Mouse (Mus musculus) forebrain, embryonic 16.5 days (tissue): Measurements from ENCODE around the gene Tti1. TPM values are rescaled to one million over a fixed set of nuclear protein-coding genes. Genes with fewer than 3 reads are reported as not detected.
A peak's percentile ranks its signal among the peaks of the same experiment; 100 is the strongest.

Experiments
- ATAC-seq: fragments of 200-750 bp; cut with Nextera tagmentation; 2 replicates; pipeline ENCODE4 v1.8.0; 2017; ENCODE audit warnings: mild to moderate bottlenecking, moderate library complexity
- H3K27ac ChIP-seq: fragments of 300-500 bp; sonication (generic); 2 replicates; pipeline ENCODE4 v1.5.1; 2014; ENCODE audit warnings: low read length, control low read depth
- H3K27me3 ChIP-seq: fragments of 300-500 bp; sonication (generic); replicated peaks from 2 replicates; pipeline ENCODE4 v1.6.1; 2014; ENCODE audit warnings: low read length; ENCODE audit not compliant: control insufficient read depth, insufficient read depth
- H3K36me3 ChIP-seq: fragments of 300-500 bp; sonication (generic); 2 replicates; pipeline ENCODE4 v1.6.1; 2014; ENCODE audit not compliant: control insufficient read depth, insufficient read depth
- H3K4me1 ChIP-seq: fragments of 300-500 bp; sonication (generic); replicated peaks from 2 replicates; pipeline ENCODE4 v1.6.1; 2014; ENCODE audit warnings: low read length; ENCODE audit not compliant: control insufficient read depth, insufficient read depth
- H3K4me2 ChIP-seq: fragments of 300-500 bp; sonication (generic); 2 replicates; pipeline ENCODE4 v1.6.1; 2014; ENCODE audit warnings: mild to moderate bottlenecking, low read length, control low read depth
- H3K4me3 ChIP-seq: fragments of 300-500 bp; sonication (generic); replicated peaks from 2 replicates; pipeline ENCODE4 v1.5.1; 2014; ENCODE audit warnings: mild to moderate bottlenecking, low read length, control low read depth
- H3K9ac ChIP-seq: fragments of 300-500 bp; sonication (generic); replicated peaks from 2 replicates; pipeline ENCODE4 v1.6.1; 2014; ENCODE audit warnings: low read depth, low read length, control low read depth
- H3K9me3 ChIP-seq: fragments of 300-500 bp; sonication (generic); 2 replicates; pipeline ENCODE4 v1.6.1; 2016; ENCODE audit warnings: low read length; ENCODE audit not compliant: control insufficient read depth
- WGBS: fragments of 180-500 bp; shearing (Covaris S2); extraction: QIAGEN DNeasy Blood & Tissue Kit; methylation state at CpG from one replicate; pipeline ENCODE4 v1.1.7; 2014; 5-methylcytosine and 5-hydroxymethylcytosine counted together
- polyA plus RNA-seq: library from polyadenylated mRNA; unstranded; fragments of >200 nt; fragmentation: Nextera tagmentation; extraction: Ambion mirVana; gene quantifications from 2 replicates; pipeline ENCODE4 v1.2.1, GENCODE M21; 2015

The Tti1 gene
- 21.1 and 22.1 TPM in 2 replicates for polyA plus RNA-seq

DNA sequence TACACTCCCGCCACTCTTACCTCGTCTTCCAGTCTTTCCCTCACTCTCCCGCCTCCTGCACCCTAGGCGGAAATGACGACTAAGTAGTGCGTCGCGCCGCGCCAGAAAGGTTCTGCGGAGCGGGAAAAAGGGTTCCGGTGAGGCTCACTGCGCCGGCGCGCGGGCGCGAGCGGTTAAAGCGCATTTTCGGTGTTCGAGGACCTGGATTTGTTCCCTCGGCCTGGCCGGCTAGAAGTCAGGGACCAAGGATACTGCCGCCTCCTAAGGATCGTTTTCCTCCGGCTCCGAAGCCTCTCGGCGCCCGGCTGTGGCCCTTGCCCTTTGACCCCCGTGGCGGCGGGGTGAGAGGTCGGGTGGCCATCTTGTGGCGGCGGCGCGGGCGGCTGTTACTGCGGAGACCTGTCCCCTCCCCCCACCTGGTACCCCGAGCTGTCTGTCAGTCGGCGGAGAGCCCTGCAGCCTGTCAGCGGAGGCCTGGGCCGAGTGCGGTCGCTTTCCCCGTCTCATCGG lies at the start of gene Tti1, which contains the start of gene Rprd1b:
Tti1 (minus strand) TSS at position 80 of the 510 bp plus-strand sequence.
Rprd1b (plus strand) TSS at position 144 of the 510 bp plus-strand sequence.
- ATAC-seq = peak; percentile 95
- H3K4me1 ChIP-seq = peaks cover 36% of the 10 kb centered on the region

DNA sequence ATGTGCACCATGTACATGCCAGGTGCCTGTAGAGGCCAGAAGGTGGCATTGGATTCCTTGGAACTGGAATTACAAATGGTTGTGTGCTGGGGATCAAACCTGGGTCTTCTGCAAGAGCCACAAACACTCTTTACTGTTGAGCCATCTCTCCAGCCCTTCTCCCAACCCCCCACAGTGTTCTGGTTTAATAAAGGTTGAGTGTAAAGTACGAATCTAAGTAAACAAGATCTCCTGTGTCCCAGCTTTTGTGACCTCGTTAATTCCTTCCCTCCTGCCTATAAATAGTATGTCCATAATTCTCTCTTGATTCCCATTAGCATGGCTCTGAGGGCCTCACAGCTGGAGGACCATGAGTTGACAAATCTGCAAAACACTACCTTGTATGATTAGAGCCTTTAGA lies 49.7 kb upstream of the Tti1 start:
- ATAC-seq = no peak

More for the DNA sequence above, at the start of gene Tti1, which contains the start of gene Rprd1b:
- no peaks in the 10 kb centered on the region for H3K27me3 ChIP-seq
- peak within 1 kb of the TSS; percentile 79 for H3K4me2 ChIP-seq
- H3K9me3 ChIP-seq = no peaks in the 10 kb centered on the region
- H3K27ac ChIP-seq = peak within 1 kb of the TSS; percentile 88
- H3K4me3 ChIP-seq = peak within 1 kb of the TSS; percentile 72
- no peaks in the 10 kb centered on the region for H3K36me3 ChIP-seq
- peak within 1 kb of the TSS; percentile 80 for H3K9ac ChIP-seq
- WGBS = 0% methylated on average over 52 of the region's 52 CpGs

DNA sequence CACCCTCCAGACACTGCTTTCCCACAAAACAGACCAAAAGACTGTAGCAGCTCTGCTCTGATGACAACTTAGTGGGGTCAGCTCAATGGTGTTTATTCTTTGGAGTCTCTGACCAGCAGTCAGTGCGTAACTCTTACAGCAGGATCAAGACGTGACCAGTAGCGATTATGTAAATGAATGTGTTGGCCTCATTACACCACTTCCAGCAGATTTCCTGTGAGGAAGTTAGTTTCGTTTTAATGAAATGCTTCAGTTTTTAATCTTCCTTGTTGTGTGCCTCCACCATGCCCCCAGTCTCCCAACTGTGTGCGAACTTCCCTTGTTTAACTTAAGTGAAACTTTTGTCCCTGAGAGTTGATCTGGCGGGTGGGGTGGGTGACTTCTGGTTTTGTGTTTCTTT lies 48.5 kb upstream of the Tti1 start:
- Histone ChIP-seq H3K4me3 (no peak overlapping the region), H3K4me1 (no peaks in the 10 kb centered on the region), H3K36me3 (peaks cover 10% of the 10 kb centered on the region), H3K9me3 (no peaks in the 10 kb centered on the region), H3K4me2 (no peak overlapping the region), H3K9ac (no peak overlapping the region), H3K27me3 (no peaks in the 10 kb centered on the region), H3K27ac (no peak overlapping the region)
- no peak for ATAC-seq
- WGBS = 82% methylated on average over 6 of the region's 6 CpGs

More for the DNA sequence above, 49.7 kb upstream of the Tti1 start:
- no peaks in the 10 kb centered on the region for H3K27me3 ChIP-seq
- H3K4me1 ChIP-seq = no peaks in the 10 kb centered on the region
- H3K27ac ChIP-seq = no peak overlapping the region
- peaks cover 10% of the 10 kb centered on the region for H3K36me3 ChIP-seq
- H3K4me2 ChIP-seq = no peak overlapping the region
- WGBS = 24% methylated on average over 2 of the region's 2 CpGs
- no peak overlapping the region for H3K9ac ChIP-seq
- no peak overlapping the region for H3K4me3 ChIP-seq
- H3K9me3 ChIP-seq = no peaks in the 10 kb centered on the region

DNA sequence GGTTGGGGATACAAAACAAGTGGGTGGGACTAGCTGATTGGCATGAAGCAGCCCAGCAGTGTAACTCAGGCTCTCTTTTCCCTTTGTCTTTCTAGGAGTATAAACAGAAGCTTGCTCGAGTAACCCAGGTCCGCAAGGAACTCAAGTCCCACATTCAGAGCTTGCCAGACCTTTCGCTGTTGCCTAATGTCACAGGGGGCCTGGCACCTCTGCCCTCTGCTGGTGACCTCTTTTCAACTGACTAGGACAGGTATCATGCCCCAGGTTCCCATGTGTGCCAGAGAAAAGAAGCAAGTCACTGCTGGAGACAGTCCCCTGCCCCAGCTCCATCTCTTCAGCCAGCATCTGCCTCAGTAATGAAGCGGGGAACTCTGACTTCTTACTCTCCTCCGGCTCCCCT lies 46.6 kb upstream of the Tti1 start:
- H3K9me3 ChIP-seq = no peaks in the 10 kb centered on the region
- H3K9ac ChIP-seq = no peak overlapping the region
- ATAC-seq = no peak
- no peaks in the 10 kb centered on the region for H3K27me3 ChIP-seq
- WGBS = 86% methylated on average over 5 of the region's 5 CpGs
- peaks cover 12% of the 10 kb centered on the region for H3K36me3 ChIP-seq
- H3K4me3 ChIP-seq = no peak overlapping the region
- no peak overlapping the region for H3K4me2 ChIP-seq
- H3K4me1 ChIP-seq = no peaks in the 10 kb centered on the region
- no peak overlapping the region for H3K27ac ChIP-seq

DNA sequence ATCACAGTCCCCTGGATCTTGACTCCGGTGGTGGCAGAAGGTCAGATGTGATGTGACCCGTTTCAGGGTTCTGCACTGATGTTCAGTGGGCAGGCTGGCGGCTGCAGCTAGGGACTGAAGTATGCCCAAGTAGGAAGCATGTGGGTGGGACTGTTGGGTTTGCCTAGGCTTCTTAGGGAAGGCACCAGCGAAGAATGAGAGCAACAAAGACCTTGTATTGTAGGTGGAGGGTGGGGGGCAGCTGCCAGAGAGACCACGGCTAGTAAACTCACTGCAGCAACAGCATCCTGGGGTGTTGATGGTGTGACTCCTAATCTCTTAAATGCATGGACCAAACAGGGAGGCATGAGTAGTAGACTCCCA lies 43.4 kb upstream of the Tti1 start:
- H3K9me3 ChIP-seq = no peaks in the 10 kb centered on the region
- no peak overlapping the region for H3K27ac ChIP-seq
- no peak overlapping the region for H3K4me3 ChIP-seq
- WGBS = 91% methylated on average over 5 of the region's 5 CpGs
- peaks cover 11% of the 10 kb centered on the region for H3K36me3 ChIP-seq
- peaks cover under 1% of the 10 kb centered on the region for H3K4me1 ChIP-seq
- H3K27me3 ChIP-seq = no peaks in the 10 kb centered on the region
- no peak for ATAC-seq
- no peak overlapping the region for H3K9ac ChIP-seq
- H3K4me2 ChIP-seq = no peak overlapping the region

DNA sequence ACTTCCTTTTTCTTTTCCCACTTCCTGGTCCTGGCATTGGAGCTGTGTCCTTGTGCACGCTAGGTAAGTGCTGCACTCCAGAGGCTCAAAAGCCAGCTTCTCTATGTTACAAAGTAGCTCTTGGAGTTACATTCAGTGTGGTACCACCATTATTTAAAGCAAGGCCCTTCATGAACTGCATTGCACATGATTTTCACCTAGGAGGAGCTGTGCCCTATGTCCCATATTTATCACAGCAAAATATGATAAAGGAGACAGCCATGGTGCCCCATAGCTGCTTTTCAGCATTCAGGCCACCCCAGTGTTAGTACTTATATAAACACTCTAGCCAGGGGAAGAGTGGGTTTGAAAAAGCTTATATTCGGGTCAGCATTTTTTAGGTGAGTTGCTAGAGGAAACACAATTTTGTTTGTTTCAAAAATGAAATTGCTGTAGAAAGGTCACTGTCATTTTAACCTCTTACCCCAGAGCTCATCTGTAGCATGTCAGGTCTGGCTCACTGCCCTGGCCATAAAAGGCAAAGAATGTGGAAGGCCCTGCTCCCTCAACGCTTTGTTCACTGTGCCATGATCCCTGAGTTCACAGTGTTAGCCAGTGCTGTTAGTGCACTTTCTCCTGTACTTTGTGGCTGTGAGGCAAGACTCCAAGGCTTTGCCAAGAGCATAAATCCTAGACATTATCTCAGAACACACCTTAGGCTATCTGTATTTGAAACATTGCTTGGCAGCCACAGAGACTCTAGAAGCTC lies 42.8 kb upstream of the Tti1 start:
- Histone ChIP-seq H3K4me3 (no peak overlapping the region), H3K9me3 (no peaks in the 10 kb centered on the region), H3K27me3 (no peaks in the 10 kb centered on the region), H3K27ac (no peak overlapping the region), H3K4me1 (peaks cover 6% of the 10 kb centered on the region), H3K9ac (no peak overlapping the region), H3K4me2 (no peak overlapping the region), H3K36me3 (peaks cover 8% of the 10 kb centered on the region)
- ATAC-seq = no peak
- WGBS = 87% methylated on average over 3 of the region's 3 CpGs

DNA sequence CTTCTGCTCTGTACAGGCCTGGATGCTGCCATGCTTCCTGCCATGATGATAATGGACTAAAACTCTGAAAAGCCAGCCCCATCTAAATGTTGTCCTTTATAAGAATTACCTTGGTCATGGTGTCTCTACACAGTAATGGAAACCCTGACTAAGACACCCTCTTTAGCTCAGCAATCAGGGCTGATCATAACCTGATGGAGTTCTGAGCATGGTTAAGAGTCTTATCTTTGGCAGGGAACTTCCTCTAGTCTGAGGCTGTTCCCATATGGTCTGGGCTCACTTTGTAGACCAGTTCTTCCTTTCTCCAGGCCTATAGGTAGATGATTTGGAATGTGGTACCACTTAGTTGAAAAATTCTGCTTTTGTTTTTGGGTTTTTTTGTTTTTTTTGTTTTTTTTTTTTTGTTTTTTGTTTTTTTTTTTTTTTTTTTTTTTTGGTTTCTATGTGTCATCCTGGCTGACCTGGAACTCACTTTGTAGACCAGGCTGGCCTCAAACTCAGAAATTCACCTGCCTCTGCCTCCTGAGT lies 40.3 kb upstream of the Tti1 start:
- no peak for ATAC-seq
- Histone ChIP-seq H3K4me2 (no peak overlapping the region), H3K9ac (no peak overlapping the region), H3K27ac (no peak overlapping the region), H3K4me1 (peaks cover 11% of the 10 kb centered on the region), H3K27me3 (no peaks in the 10 kb centered on the region), H3K4me3 (no peak overlapping the region), H3K9me3 (no peaks in the 10 kb centered on the region), H3K36me3 (peaks cover 5% of the 10 kb centered on the region; the same call in 1 of the 2 replicates)

DNA sequence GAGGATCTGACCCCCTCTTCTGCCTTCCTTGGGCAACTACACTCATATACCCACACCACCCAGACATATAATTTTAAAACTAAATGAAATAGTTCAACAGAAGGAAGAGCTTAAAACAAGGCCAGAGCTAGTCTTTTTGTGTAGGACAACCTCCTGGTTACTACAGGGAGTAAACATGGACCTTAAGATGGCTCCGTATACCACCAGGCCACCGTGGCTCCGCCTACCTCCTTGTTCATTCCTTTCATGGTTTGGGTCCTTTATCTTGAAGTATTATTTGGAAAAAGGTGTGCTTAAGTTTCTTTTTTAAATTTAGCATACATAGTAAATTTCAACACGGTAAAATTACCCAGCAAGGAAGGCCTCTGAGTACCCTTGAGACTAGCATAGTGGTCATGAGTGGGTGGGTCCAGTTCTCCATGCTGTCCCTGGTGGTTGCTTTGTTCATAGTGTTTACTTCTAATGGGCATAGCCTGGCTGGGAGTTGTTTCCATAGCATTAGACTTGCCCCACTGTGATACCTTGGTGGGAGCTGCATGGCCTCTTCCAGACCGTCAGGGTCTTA lies 39.1 kb upstream of the Tti1 start:
- H3K27ac ChIP-seq = no peak overlapping the region
- H3K27me3 ChIP-seq = no peaks in the 10 kb centered on the region
- H3K9me3 ChIP-seq = no peaks in the 10 kb centered on the region
- no peak overlapping the region for H3K4me3 ChIP-seq
- no peak overlapping the region for H3K4me2 ChIP-seq
- peaks cover 5% of the 10 kb centered on the region; the same call in 1 of the 2 replicates for H3K36me3 ChIP-seq
- no peak for ATAC-seq
- 96% methylated on average over 5 of the region's 5 CpGs for WGBS
- H3K9ac ChIP-seq = no peak overlapping the region
- peaks cover 11% of the 10 kb centered on the region for H3K4me1 ChIP-seq

DNA sequence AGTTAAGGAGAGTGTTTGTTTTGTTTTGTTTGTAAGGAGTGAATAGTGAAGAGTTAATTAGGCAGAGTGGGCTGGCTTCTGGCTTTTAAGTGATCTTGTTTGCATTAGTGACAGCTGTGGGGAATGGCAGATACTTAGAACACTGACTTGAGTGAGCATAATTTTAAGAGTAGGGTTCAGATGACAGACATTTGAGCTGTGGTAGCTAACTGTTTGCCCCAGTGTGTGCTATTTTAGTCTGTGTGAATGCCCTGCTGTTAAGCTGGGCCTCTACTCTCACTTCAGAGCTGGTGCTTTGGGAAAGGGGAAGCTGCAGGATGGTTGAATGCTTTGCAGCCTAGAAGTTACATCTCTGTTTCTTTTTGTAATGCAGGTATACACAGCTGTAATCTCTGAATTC lies 38.2 kb upstream of the Tti1 start:
- H3K9ac ChIP-seq = no peak overlapping the region
- no peak overlapping the region for H3K27ac ChIP-seq
- ATAC-seq = peak; percentile 26; the same call in 1 of the 2 replicates
- peaks cover 5% of the 10 kb centered on the region; the same call in 1 of the 2 replicates for H3K36me3 ChIP-seq
- no peaks in the 10 kb centered on the region for H3K9me3 ChIP-seq
- peaks cover 11% of the 10 kb centered on the region for H3K4me1 ChIP-seq
- no peak overlapping the region for H3K4me2 ChIP-seq
- H3K27me3 ChIP-seq = no peaks in the 10 kb centered on the region
- no peak overlapping the region for H3K4me3 ChIP-seq
